Mouse (Mus musculus) bone marrow macrophage, adult 2 months (primary cell): ENCODE measurements around the gene Birc7.

Experiments
- CTCF ChIP-seq: IDR thresholded peaks from 2 replicates; pipeline ENCODE4 v1.5.1; 2012; ENCODE audit warnings: low read depth, mild to moderate bottlenecking, low read length, moderate library complexity
- POLR2A ChIP-seq: IDR thresholded peaks from 2 replicates; pipeline ENCODE4 v1.6.1; 2012; ENCODE audit warnings: mild to moderate bottlenecking, low read depth, low read length, borderline replicate concordance

DNA sequence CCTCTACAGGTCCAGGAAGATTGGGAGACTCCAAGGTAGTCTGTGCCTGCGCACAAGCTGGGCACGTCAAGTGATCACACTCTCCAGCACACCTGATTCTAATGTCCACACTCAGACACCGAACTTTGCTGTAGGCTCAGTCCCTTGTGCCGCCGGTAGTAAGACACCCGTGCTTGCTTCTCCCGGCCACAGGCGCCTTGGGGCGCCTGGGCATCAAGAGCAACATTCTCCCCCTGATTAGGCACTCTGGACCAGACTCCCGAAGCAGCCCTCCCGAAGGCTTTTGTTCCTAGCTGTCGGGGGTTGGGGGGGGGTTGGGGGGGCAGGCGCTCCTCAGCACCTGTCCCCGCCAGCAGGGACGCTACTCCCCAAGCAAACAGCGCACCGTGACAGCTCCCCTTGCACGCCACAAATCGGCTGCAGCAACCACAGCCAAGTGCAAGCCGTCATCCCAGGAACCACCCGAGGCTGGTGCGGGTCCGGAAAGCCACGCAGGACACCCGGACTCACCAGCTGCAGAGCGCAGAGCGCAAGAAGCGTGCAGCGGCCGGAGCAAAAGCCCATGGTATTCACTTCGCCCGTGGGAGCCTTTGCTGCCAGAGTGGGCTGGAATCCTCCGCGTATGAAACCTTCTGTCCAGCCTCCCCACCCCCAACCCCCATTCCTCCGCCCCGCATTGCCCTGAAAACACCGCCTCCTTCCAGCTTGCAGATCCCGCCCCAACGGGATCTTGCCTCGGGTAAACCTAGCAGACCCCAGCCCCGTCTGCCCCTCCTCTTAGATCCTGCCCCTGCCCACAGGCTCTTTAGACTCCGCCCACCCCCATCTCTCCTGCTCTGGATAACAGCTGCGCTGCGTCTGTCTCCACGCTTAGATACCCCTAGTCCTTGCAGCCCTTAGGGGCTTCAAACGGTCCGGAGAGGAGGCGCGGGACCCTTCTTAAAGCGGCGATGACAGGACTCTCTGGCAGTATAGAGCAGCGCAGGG lies 25.5 kb downstream of the Birc7 start, which contains the start of gene Nkain4:
- TF ChIP-seq POLR2A (no peak), CTCF (no peak)
